Mouse (Mus musculus) embryo, embryonic 9.5 days (tissue): ENCODE measurements around the gene Acp5.

Experiments
- DNase-seq: peaks from one replicate; pipeline ENCODE4 v3.0.0-alpha.2; 2017; ENCODE audit errors: extremely low spot score

The Acp5 gene

GRCm38 (mm10) chr9:22099922-22100321 is 35.6 kb downstream of the Acp5 start:
- DNase-seq, result peak; percentile 11

- peak; percentile 6 for DNase-seq
Observed at GRCm38 (mm10) chr9:22098993-22099696, 36.4 kb downstream of the Acp5 start, which contains the start of gene Cnn1. Gene Cnn1, plus strand, starts transcription at chr9:22099216.

GRCm38 (mm10) chr9:22095854-22096307 is 39.6 kb downstream of the Acp5 start:
- DNase-seq, result peak; percentile 74

GRCm38 (mm10) chr9:22092746-22093145 is 42.8 kb downstream of the Acp5 start:
- DNase-seq, result no peak

- no peak for DNase-seq
Observed at GRCm38 (mm10) chr9:22089986-22090385, 45.5 kb downstream of the Acp5 start.

- no peak for DNase-seq
Observed at GRCm38 (mm10) chr9:22089281-22089680, 46.2 kb downstream of the Acp5 start.

- DNase-seq, result no peak
Observed at GRCm38 (mm10) chr9:22087034-22087618, 48.4 kb downstream of the Acp5 start.

GRCm38 (mm10) chr9:22086012-22086411 is 49.5 kb downstream of the Acp5 start:
- no peak for DNase-seq

GRCm38 (mm10) chr9:22085022-22085834 is 50.3 kb downstream of the Acp5 start, which contains the start of gene Ecsit:
Gene Ecsit, minus strand, starts transcription at chr9:22085438.
- peak; percentile 90 for DNase-seq

GRCm38 (mm10) chr9:22084667-22085021 is 50.9 kb downstream of the Acp5 start:
- no peak for DNase-seq
